Mouse (Mus musculus) kidney, adult 2 months (tissue): ENCODE measurements around the gene Zfp219. TPM values are rescaled to one million over a fixed set of nuclear protein-coding genes. Genes with fewer than 3 reads are reported as not detected.
A peak's percentile ranks its signal among the peaks of the same experiment; 100 is the strongest.

ENCODE experiments used
- DNase-seq: peaks from one replicate; pipeline ENCODE4 v3.0.0; 2021
- H3K27ac ChIP-seq: fragments of 200-500 bp; 2 replicates; pipeline ENCODE4 v1.5.1; 2012; ENCODE audit warnings: low read depth, low read length, control low read depth, inconsistent platforms; ENCODE audit not compliant: insufficient read depth
- H3K27me3 ChIP-seq: fragments of 200-500 bp; replicated peaks from 2 replicates; pipeline ENCODE4 v1.6.1; 2012; ENCODE audit warnings: mild to moderate bottlenecking, moderate library complexity, low read length, inconsistent platforms; ENCODE audit not compliant: control insufficient read depth, insufficient read depth
- H3K36me3 ChIP-seq: fragments of 200-500 bp; 2 replicates; pipeline ENCODE4 v1.6.1; 2012; ENCODE audit warnings: mild to moderate bottlenecking, moderate library complexity, low read length, inconsistent platforms; ENCODE audit not compliant: control insufficient read depth, insufficient read depth
- H3K4me1 ChIP-seq: fragments of 200-500 bp; 2 replicates; pipeline ENCODE4 v1.6.1; 2011; ENCODE audit warnings: low read length; ENCODE audit not compliant: control insufficient read depth, insufficient read depth
- H3K4me3 ChIP-seq: fragments of 200-500 bp; 2 replicates; pipeline ENCODE4 v1.5.1; 2011; ENCODE audit warnings: mild to moderate bottlenecking, low read depth, low read length, control low read depth; ENCODE audit not compliant: insufficient read depth
- CTCF ChIP-seq: fragments of 200-500 bp; conservative IDR thresholded peaks from 2 replicates; pipeline ENCODE4 v1.5.1; 2011; ENCODE audit warnings: low read depth, mild to moderate bottlenecking, control low read depth, low read length, moderate library complexity, mixed read lengths; ENCODE audit not compliant: insufficient read depth, insufficient read length
- POLR2A ChIP-seq: fragments of 200-500 bp; IDR thresholded peaks from one replicate; pipeline ENCODE4 v1.6.1; 2011; ENCODE audit warnings: low read depth, low read length, control low read depth
- WGBS: fragments of 180-500 bp; shearing (Covaris S2); methylation state at CpG from one replicate; pipeline ENCODE4 v1.1.7; 2018; 5-methylcytosine and 5-hydroxymethylcytosine counted together
- polyA plus RNA-seq: library from polyadenylated mRNA; depleted of rRNA; stranded (reverse); fragments of >200 nt; gene quantifications from 2 replicates; pipeline ENCODE4 v1.2.3, GENCODE M21; 2012

Zfp219 gene
- polyA plus RNA-seq, 1 experiment = 43.2 TPM

- no peak overlapping the region for H3K27ac ChIP-seq
- no peak for TF ChIP-seq POLR2A
- no peak for TF ChIP-seq CTCF
- no peak for DNase-seq
- no peaks in the 10 kb centered on the region for H3K36me3 ChIP-seq
- H3K4me3 ChIP-seq = no peak overlapping the region
- H3K27me3 ChIP-seq = no peaks in the 10 kb centered on the region
- H3K4me1 ChIP-seq = no peaks in the 10 kb centered on the region
- WGBS = 95% methylated on average over 14 of the region's 14 CpGs
These were observed 23.1 kb downstream of the Zfp219 start for GRCm38 (mm10) chr14:51997483-51997882.

GRCm38 (mm10) chr14:51996866-51997265 lies 23.7 kb downstream of the Zfp219 start:
- no peak for DNase-seq
- 81% methylated on average over 17 of the region's 17 CpGs for WGBS
- no peak overlapping the region for H3K27ac ChIP-seq
- no peak for TF ChIP-seq CTCF
- no peak for TF ChIP-seq POLR2A
- no peaks in the 10 kb centered on the region for H3K36me3 ChIP-seq
- H3K4me3 ChIP-seq = no peak overlapping the region
- no peaks in the 10 kb centered on the region for H3K4me1 ChIP-seq
- H3K27me3 ChIP-seq = no peaks in the 10 kb centered on the region

GRCm38 (mm10) chr14:51996231-51996841 lies 24.2 kb downstream of the Zfp219 start:
- H3K36me3 ChIP-seq = no peaks in the 10 kb centered on the region
- no peaks in the 10 kb centered on the region for H3K4me1 ChIP-seq

GRCm38 (mm10) chr14:51995219-51995871 lies 25.2 kb downstream of the Zfp219 start:
- Histone ChIP-seq H3K36me3 (no peaks in the 10 kb centered on the region), H3K27ac (no peak overlapping the region), H3K4me1 (no peaks in the 10 kb centered on the region), H3K27me3 (no peaks in the 10 kb centered on the region), H3K4me3 (no peak overlapping the region)
- WGBS = 74% methylated on average over 12 of the region's 12 CpGs
- no peak for DNase-seq
- TF ChIP-seq CTCF (no peak), POLR2A (no peak)

More at GRCm38 (mm10) chr14:51996231-51996841, 24.2 kb downstream of the Zfp219 start:
- WGBS = 84% methylated on average over 13 of the region's 13 CpGs
- no peak for DNase-seq
- H3K27me3 ChIP-seq = no peaks in the 10 kb centered on the region
- no peak for TF ChIP-seq POLR2A
- peak; percentile 34; the same call in 1 of the 2 replicates for TF ChIP-seq CTCF
- no peak overlapping the region for H3K4me3 ChIP-seq
- no peak overlapping the region for H3K27ac ChIP-seq

- Histone ChIP-seq H3K4me1 (no peaks in the 10 kb centered on the region), H3K27me3 (no peaks in the 10 kb centered on the region), H3K4me3 (no peak overlapping the region), H3K27ac (no peak overlapping the region), H3K36me3 (no peaks in the 10 kb centered on the region)
- no peak for DNase-seq
- WGBS = 91% methylated on average over 4 of the region's 4 CpGs
- TF ChIP-seq CTCF (no peak), POLR2A (no peak)
These were observed 26.1 kb downstream of the Zfp219 start for GRCm38 (mm10) chr14:51994453-51994852.

- H3K27ac ChIP-seq = no peak overlapping the region
- H3K27me3 ChIP-seq = no peaks in the 10 kb centered on the region
- 74% methylated on average over 12 of the region's 12 CpGs for WGBS
- TF ChIP-seq POLR2A (no peak), CTCF (no peak)
- no peak overlapping the region for H3K4me3 ChIP-seq
- H3K4me1 ChIP-seq = no peaks in the 10 kb centered on the region
- H3K36me3 ChIP-seq = no peaks in the 10 kb centered on the region
- no peak for DNase-seq
These were observed 31.0 kb downstream of the Zfp219 start for GRCm38 (mm10) chr14:51989461-51989970.

GRCm38 (mm10) chr14:51988731-51989130 lies 31.8 kb downstream of the Zfp219 start:
- Histone ChIP-seq H3K36me3 (no peaks in the 10 kb centered on the region), H3K4me1 (no peaks in the 10 kb centered on the region), H3K27me3 (no peaks in the 10 kb centered on the region), H3K4me3 (no peak overlapping the region), H3K27ac (no peak overlapping the region)
- WGBS = 39% methylated on average over 12 of the region's 12 CpGs
- DNase-seq = peak; percentile 91
- TF ChIP-seq CTCF (no peak), POLR2A (no peak)
